Mouse (Mus musculus): ENCODE results near the gene Akt3. TPM values are rescaled to one million over a fixed set of nuclear protein-coding genes. Genes with fewer than 3 reads are reported as not detected.

The Akt3 gene
- polyA plus RNA-seq (2014; fragmentation: Illumina TruSeq; extraction: RNeasy Lipid Tissue Mini Kit (QIAGEN cat#74804); ENCODE audit: low read depth, low replicate concordance) = 12.7 TPM

DNA sequence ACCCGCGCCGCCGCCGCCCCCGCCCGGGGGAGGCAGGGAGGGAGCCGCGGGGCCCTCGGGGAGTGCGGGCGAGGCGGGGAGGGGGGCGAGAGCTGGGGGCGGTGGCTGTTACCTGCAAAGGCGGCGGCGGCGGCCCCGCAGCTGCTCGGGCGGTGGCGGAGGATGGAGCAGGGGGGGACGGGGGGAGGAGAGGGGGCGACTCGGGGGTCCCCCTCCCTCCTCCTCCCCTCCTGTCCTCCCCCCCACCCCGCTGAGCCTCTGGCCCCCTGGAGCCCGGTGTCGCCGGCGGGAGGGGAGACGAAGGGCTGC is at the start of gene Akt3:
Gene Akt3, minus strand, starts transcription at position 170 of the 309 bp plus-strand sequence.

Other genes with a start within 250 kb of the Akt3 start
- 31.8 TPM for gene Zbtb18, start 184.1 kb upstream of the Akt3 start, polyA plus RNA-seq (2014; fragmentation: Illumina TruSeq; extraction: RNeasy Lipid Tissue Mini Kit (QIAGEN cat#74804); ENCODE audit: low read depth, low replicate concordance)